Mouse (Mus musculus): ENCODE data around the gene Zc3h12c. TPM values are rescaled to one million over a fixed set of nuclear protein-coding genes. Genes with fewer than 3 reads are reported as not detected.

Zc3h12c gene
- 4.5 and 4.7 TPM in 2 replicates for polyA plus RNA-seq (2014; fragmentation: Nextera tagmentation; extraction: Ambion mirVana)

GRCm38 (mm10) chr9:52167863-52168685, at the start of gene Zc3h12c:
Gene Zc3h12c, minus strand, starts transcription at chr9:52168572.
- no peaks in the 10 kb centered on the region for H3K9me3 ChIP-seq (ENCODE audit: low read depth, low read length)
- peak within 1 kb of the TSS; percentile 90 for H3K9ac ChIP-seq
- no peak for TF ChIP-seq CTCF (IDR thresholded peaks at IDR 0.05; ENCODE audit: low read depth)
- H3K27ac ChIP-seq (ENCODE audit: low read depth) = peak within 1 kb of the TSS; percentile 93
- peaks cover 4% of the 10 kb centered on the region for H3K4me1 ChIP-seq (ENCODE audit: insufficient read depth)
- H3K4me3 ChIP-seq (ENCODE audit: low read depth, low read length) = peak within 1 kb of the TSS; percentile 81
- ATAC-seq (ENCODE audit: insufficient read depth) (peak; percentile 82), DNase-seq (peak; percentile 76)
- H3K36me3 ChIP-seq (ENCODE audit: insufficient read depth) = no peaks in the 10 kb centered on the region
- H3K4me2 ChIP-seq = peak within 1 kb of the TSS; percentile 76
- peaks cover 7% of the 10 kb centered on the region; the same call in 1 of the 2 replicates for H3K27me3 ChIP-seq (ENCODE audit: insufficient read depth, low read length)
- WGBS = under 1% methylated on average over 99 of the region's 100 CpGs

DNA sequence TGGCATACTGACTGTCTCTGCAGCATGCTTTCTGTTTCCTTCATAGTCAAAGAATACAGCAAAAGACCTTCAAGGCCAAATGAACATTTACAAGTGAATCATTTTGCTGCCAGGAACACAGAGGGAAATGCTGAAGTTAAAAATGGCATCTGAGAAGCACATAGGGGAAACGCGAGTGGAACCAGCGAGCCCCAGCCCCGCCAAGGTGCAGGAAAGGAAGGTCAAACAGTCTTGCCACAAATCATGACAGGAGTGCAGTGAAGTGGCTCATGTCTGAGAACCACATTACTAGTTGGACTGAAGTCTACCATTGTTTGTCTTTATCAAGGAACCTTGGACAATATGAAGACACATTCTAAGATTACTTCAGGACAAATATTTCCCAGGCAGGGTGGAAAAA, 49.3 kb upstream of the Zc3h12c start:
- Histone ChIP-seq H3K27me3 (ENCODE audit: insufficient read depth, low read length) (no peaks in the 10 kb centered on the region), H3K4me1 (ENCODE audit: insufficient read depth) (no peaks in the 10 kb centered on the region), H3K27ac (ENCODE audit: low read depth) (no peak overlapping the region), H3K9me3 (ENCODE audit: low read depth, low read length) (no peaks in the 10 kb centered on the region), H3K4me2 (no peak overlapping the region), H3K9ac (no peak overlapping the region), H3K36me3 (ENCODE audit: insufficient read depth) (no peaks in the 10 kb centered on the region), H3K4me3 (ENCODE audit: low read depth, low read length) (no peak overlapping the region)
- 53% methylated on average over 4 of the region's 4 CpGs for WGBS
- TF ChIP-seq CTCF (IDR thresholded peaks at IDR 0.05; ENCODE audit: low read depth) = no peak
- no peak for ATAC-seq (ENCODE audit: insufficient read depth)
- no peak for DNase-seq

- Histone ChIP-seq H3K9ac (no peak overlapping the region), H3K27me3 (ENCODE audit: insufficient read depth, low read length) (no peaks in the 10 kb centered on the region), H3K27ac (ENCODE audit: low read depth) (no peak overlapping the region), H3K4me3 (ENCODE audit: low read depth, low read length) (no peak overlapping the region), H3K4me2 (no peak overlapping the region), H3K9me3 (ENCODE audit: low read depth, low read length) (no peaks in the 10 kb centered on the region), H3K36me3 (ENCODE audit: insufficient read depth) (no peaks in the 10 kb centered on the region), H3K4me1 (ENCODE audit: insufficient read depth) (no peaks in the 10 kb centered on the region)
- DNase-seq (no peak), ATAC-seq (ENCODE audit: insufficient read depth) (no peak)
- TF ChIP-seq CTCF (IDR thresholded peaks at IDR 0.05; ENCODE audit: low read depth) = no peak
- WGBS = 77% methylated on average over 3 of the region's 3 CpGs
Measured at GRCm38 (mm10) chr9:52215291-52215690, 46.9 kb upstream of the Zc3h12c start.

- H3K9me3 ChIP-seq (ENCODE audit: low read depth, low read length) = no peaks in the 10 kb centered on the region
- no peak overlapping the region for H3K27ac ChIP-seq (ENCODE audit: low read depth)
- DNase-seq (no peak), ATAC-seq (ENCODE audit: insufficient read depth) (no peak)
- no peak overlapping the region for H3K9ac ChIP-seq
- H3K4me2 ChIP-seq = no peak overlapping the region
- no peaks in the 10 kb centered on the region for H3K4me1 ChIP-seq (ENCODE audit: insufficient read depth)
- no peaks in the 10 kb centered on the region for H3K27me3 ChIP-seq (ENCODE audit: insufficient read depth, low read length)
- H3K4me3 ChIP-seq (ENCODE audit: low read depth, low read length) = no peak overlapping the region
- no peaks in the 10 kb centered on the region for H3K36me3 ChIP-seq (ENCODE audit: insufficient read depth)
- no peak for TF ChIP-seq CTCF (IDR thresholded peaks at IDR 0.05; ENCODE audit: low read depth)
- 88% methylated on average over 6 of the region's 6 CpGs for WGBS
Measured at GRCm38 (mm10) chr9:52212416-52212815, 44.0 kb upstream of the Zc3h12c start.

- no peak for TF ChIP-seq CTCF (IDR thresholded peaks at IDR 0.05; ENCODE audit: low read depth)
- DNase-seq = peak; percentile 60
- Histone ChIP-seq H3K27ac (ENCODE audit: low read depth) (no peak overlapping the region), H3K4me1 (ENCODE audit: insufficient read depth) (no peaks in the 10 kb centered on the region), H3K4me2 (no peak overlapping the region), H3K27me3 (ENCODE audit: insufficient read depth, low read length) (no peaks in the 10 kb centered on the region), H3K36me3 (ENCODE audit: insufficient read depth) (no peaks in the 10 kb centered on the region), H3K9ac (no peak overlapping the region), H3K9me3 (ENCODE audit: low read depth, low read length) (no peaks in the 10 kb centered on the region), H3K4me3 (ENCODE audit: low read depth, low read length) (no peak overlapping the region)
- 40% methylated on average over 3 of the region's 3 CpGs for WGBS
- ATAC-seq (ENCODE audit: insufficient read depth) = peak; percentile 63; the same call in 1 of the 2 replicates
Measured at GRCm38 (mm10) chr9:52208510-52209030, 40.2 kb upstream of the Zc3h12c start.

GRCm38 (mm10) chr9:52203189-52203588, 34.8 kb upstream of the Zc3h12c start:
- H3K4me2 ChIP-seq = no peak overlapping the region
- no peaks in the 10 kb centered on the region for H3K4me1 ChIP-seq (ENCODE audit: insufficient read depth)
- H3K9me3 ChIP-seq (ENCODE audit: low read depth, low read length) = no peaks in the 10 kb centered on the region
- H3K9ac ChIP-seq = no peak overlapping the region
- H3K36me3 ChIP-seq (ENCODE audit: insufficient read depth) = no peaks in the 10 kb centered on the region
- DNase-seq = peak; percentile 2
- no peaks in the 10 kb centered on the region for H3K27me3 ChIP-seq (ENCODE audit: insufficient read depth, low read length)
- WGBS = 58% methylated on average over 4 of the region's 4 CpGs
- TF ChIP-seq CTCF (IDR thresholded peaks at IDR 0.05; ENCODE audit: low read depth) = no peak
- no peak for ATAC-seq (ENCODE audit: insufficient read depth)
- H3K27ac ChIP-seq (ENCODE audit: low read depth) = no peak overlapping the region
- H3K4me3 ChIP-seq (ENCODE audit: low read depth, low read length) = no peak overlapping the region

- Histone ChIP-seq H3K27ac (ENCODE audit: low read depth) (no peak overlapping the region), H3K4me3 (ENCODE audit: low read depth, low read length) (no peak overlapping the region), H3K9me3 (ENCODE audit: low read depth, low read length) (no peaks in the 10 kb centered on the region), H3K9ac (no peak overlapping the region), H3K4me1 (ENCODE audit: insufficient read depth) (no peaks in the 10 kb centered on the region), H3K27me3 (ENCODE audit: insufficient read depth, low read length) (no peaks in the 10 kb centered on the region), H3K36me3 (ENCODE audit: insufficient read depth) (no peaks in the 10 kb centered on the region), H3K4me2 (no peak overlapping the region)
- 67% methylated on average over 4 of the region's 4 CpGs for WGBS
- no peak for TF ChIP-seq CTCF (IDR thresholded peaks at IDR 0.05; ENCODE audit: low read depth)
- no peak for ATAC-seq (ENCODE audit: insufficient read depth)
- DNase-seq = no peak
Measured at GRCm38 (mm10) chr9:52200271-52200670, 31.9 kb upstream of the Zc3h12c start.
